Mouse (Mus musculus) liver, embryonic 14.5 days (tissue): ENCODE measurements around the gene Arf5.

ENCODE experiments used
- CTCF ChIP-seq: IDR thresholded peaks from 2 replicates; pipeline ENCODE4 v1.5.1; 2016; ENCODE audit warnings: antibody characterized with exemption, low read depth, control low read depth
- EP300 ChIP-seq: IDR thresholded peaks from 2 replicates; pipeline ENCODE4 v1.6.1; 2016; ENCODE audit warnings: antibody characterized with exemption, low read depth

- TF ChIP-seq CTCF (no peak), EP300 (no peak)
Observed at GRCm38 (mm10) chr6:28450977-28451376, 27.6 kb downstream of the Arf5 start.
